ENCODE assay signal across 11 mouse cellular contexts in genomic region chr6:135250926-135251699, GRCm38 (mm10). TPM values are rescaled to one million over a fixed set of nuclear protein-coding genes. Genes with fewer than 3 reads are reported as not detected.
DNase-seq lines count a peak whose midpoint lies in the region; ATAC-seq and TF ChIP-seq lines count a peak whose summit lies in the region.
"Had no signal": no experiment of that assay in that cellular context is flagged by ENCODE, and none has a peak within 500 bp of the region (broad histone marks: within the 10 kb centered on the region; RNA-seq: fewer than 3 reads in every experiment).

No protein-coding gene starts in this region.

- H3K4me1 ChIP-seq in kidney, postnatal 0 days (replicated peaks; ENCODE audit: insufficient read depth, low read length), result peaks cover 9% of the 10 kb centered on the region
- H3K4me1 ChIP-seq in embryonic facial prominence, embryonic 14.5 days (ENCODE audit: control insufficient read depth, insufficient read depth, low read length), result peaks cover 27% of the 10 kb centered on the region
- peaks cover 32% of the 10 kb centered on the region for H3K4me1 ChIP-seq in limb, embryonic 12.5 days (replicated peaks)
- peaks cover 21% of the 10 kb centered on the region for H3K4me1 ChIP-seq in stomach, embryonic 15.5 days

- H3K36me3 ChIP-seq in kidney, postnatal 0 days (ENCODE audit: insufficient read depth, low read length), result no peaks in the 10 kb centered on the region
- H3K36me3 ChIP-seq in embryonic facial prominence, embryonic 14.5 days (ENCODE audit: control insufficient read depth, insufficient read depth, low read length), result no peaks in the 10 kb centered on the region
- H3K36me3 ChIP-seq in limb, embryonic 12.5 days, result no peaks in the 10 kb centered on the region
- H3K36me3 ChIP-seq in stomach, embryonic 15.5 days, result no peaks in the 10 kb centered on the region

- DNase-seq in kidney, postnatal 0 days (ENCODE audit: low spot score), result no peak
- no peak for DNase-seq in kidney, postnatal 14 days
- DNase-seq in embryonic facial prominence, embryonic 14.5 days (ENCODE audit: low spot score), result no peak
- DNase-seq in left cerebral cortex, postnatal 14 days (ENCODE audit: low spot score in 2 of 2), result no peak
- no peak for DNase-seq in cerebellum, postnatal 36 days

- intact Hi-C loops in left cerebral cortex, postnatal 14 days (cut with DNase I), result no loop called here

- WGBS in kidney, postnatal 0 days, result 58% methylated on average over 19 of the region's 19 CpGs
- 61% methylated on average over 19 of the region's 19 CpGs for WGBS in embryonic facial prominence, embryonic 14.5 days
- WGBS in limb, embryonic 12.5 days, result 59% methylated on average over 19 of the region's 19 CpGs
- 56% methylated on average over 19 of the region's 19 CpGs for WGBS in stomach, embryonic 15.5 days

- no peak for TF ChIP-seq CTCF in kidney, postnatal 0 days (IDR thresholded peaks at IDR 0.05; ENCODE audit: low read depth)

- no peak overlapping the region for H3K4me3 ChIP-seq in kidney, postnatal 0 days (replicated peaks; ENCODE audit: low read depth, low read length)
- no peak overlapping the region for H3K4me3 ChIP-seq in embryonic facial prominence, embryonic 14.5 days (ENCODE audit: low read depth, low read length)
- H3K4me3 ChIP-seq in limb, embryonic 12.5 days (replicated peaks), result no peak overlapping the region
- H3K4me3 ChIP-seq in stomach, embryonic 15.5 days (replicated peaks), result no peak overlapping the region
- H3K4me3 ChIP-seq: erythroblast, embryonic 14.5 days had no signal

- no peaks in the 10 kb centered on the region for H3K27me3 ChIP-seq in kidney, postnatal 0 days (ENCODE audit: insufficient read depth, low read length)
- H3K27me3 ChIP-seq in embryonic facial prominence, embryonic 14.5 days (replicated peaks; ENCODE audit: control insufficient read depth, insufficient read depth, low read length), result no peaks in the 10 kb centered on the region
- peaks cover 5% of the 10 kb centered on the region; the same call in 1 of the 2 replicates for H3K27me3 ChIP-seq in limb, embryonic 12.5 days
- no peaks in the 10 kb centered on the region for H3K27me3 ChIP-seq in stomach, embryonic 15.5 days (replicated peaks)
- H3K27me3 ChIP-seq: Patski had no signal

- ATAC-seq in kidney, postnatal 0 days (replicated peaks; ENCODE audit: low FRiP score, low read depth), result no peak
- ATAC-seq in embryonic facial prominence, embryonic 14.5 days (ENCODE audit: low read depth), result no peak
- ATAC-seq in limb, embryonic 12.5 days (ENCODE audit: insufficient number of reproducible peaks, insufficient read depth, low FRiP score, low TSS enrichment, low read depth), result no peak
- ATAC-seq in stomach, embryonic 15.5 days (ENCODE audit: insufficient read depth, low FRiP score, low read depth), result no peak

- H3K9ac ChIP-seq in kidney, postnatal 0 days (ENCODE audit: low read depth, low read length), result no peak overlapping the region
- H3K9ac ChIP-seq in embryonic facial prominence, embryonic 14.5 days (ENCODE audit: low read depth, low read length), result no peak overlapping the region
- no peak overlapping the region for H3K9ac ChIP-seq in limb, embryonic 12.5 days (replicated peaks)
- no peak overlapping the region for H3K9ac ChIP-seq in stomach, embryonic 15.5 days

- H3K9me3 ChIP-seq in kidney, postnatal 0 days (replicated peaks; ENCODE audit: low read length), result no peaks in the 10 kb centered on the region
- H3K9me3 ChIP-seq in embryonic facial prominence, embryonic 14.5 days (ENCODE audit: control insufficient read depth, low read length), result no peaks in the 10 kb centered on the region
- H3K9me3 ChIP-seq in limb, embryonic 12.5 days, result no peaks in the 10 kb centered on the region
- no peaks in the 10 kb centered on the region for H3K9me3 ChIP-seq in stomach, embryonic 15.5 days

- H3K4me2 ChIP-seq in kidney, postnatal 0 days (ENCODE audit: low read length), result no peak overlapping the region
- H3K4me2 ChIP-seq in embryonic facial prominence, embryonic 14.5 days (ENCODE audit: low read depth, low read length), result no peak overlapping the region; the same call in 1 of the 2 replicates
- H3K4me2 ChIP-seq in limb, embryonic 12.5 days, result no peak overlapping the region
- no peak overlapping the region for H3K4me2 ChIP-seq in stomach, embryonic 15.5 days

- H3K27ac ChIP-seq in kidney, postnatal 0 days, result peak overlapping the region; percentile 61; the same call in 1 of the 2 replicates
- H3K27ac ChIP-seq in embryonic facial prominence, embryonic 14.5 days (replicated peaks; ENCODE audit: low read depth, low read length), result peak overlapping the region; percentile 81
- H3K27ac ChIP-seq in limb, embryonic 12.5 days, result peak overlapping the region; percentile 67
- H3K27ac ChIP-seq in stomach, embryonic 15.5 days, result peak overlapping the region; percentile 66

RNA-seq across cellular contexts. Expression of gene Gsg1, which starts 3.0 kb away (rescaled TPM):
- polyA plus RNA-seq in kidney, postnatal 0 days (2015; fragmentation: Nextera tagmentation; extraction: Ambion mirVana), result 0.37 and 0.62 TPM in 2 replicates
- polyA plus RNA-seq in embryonic facial prominence, embryonic 14.5 days (2014; fragmentation: Nextera tagmentation; extraction: Ambion mirVana), result 0.93 and 1.3 TPM in 2 replicates
- 0.74 and 0.78 TPM in 2 replicates for polyA plus RNA-seq in limb, embryonic 12.5 days (2016; fragmentation: Nextera tagmentation; extraction: Ambion mirVana)
- polyA plus RNA-seq in stomach, embryonic 15.5 days (2015; fragmentation: Nextera tagmentation; extraction: Ambion mirVana), result 0.17 and 0.72 TPM in 2 replicates
- not detected for total RNA-seq in left cerebral cortex, postnatal 14 days (2021)
- total RNA-seq: gastrocnemius, postnatal 36 days had no signal
- polyA plus RNA-seq: erythroblast, embryonic 14.5 days had no signal

RNA-seq across cellular contexts. Expression of gene Hebp1, which starts 53.3 kb away (rescaled TPM):
- polyA plus RNA-seq in kidney, postnatal 0 days (2015; fragmentation: Nextera tagmentation; extraction: Ambion mirVana), result 48.0 and 52.3 TPM in 2 replicates
- 7.4 and 12.2 TPM in 2 replicates for polyA plus RNA-seq in embryonic facial prominence, embryonic 14.5 days (2014; fragmentation: Nextera tagmentation; extraction: Ambion mirVana)
- polyA plus RNA-seq in limb, embryonic 12.5 days (2016; fragmentation: Nextera tagmentation; extraction: Ambion mirVana), result 5.1 and 8.4 TPM in 2 replicates
- 27.6 and 32.2 TPM in 2 replicates for polyA plus RNA-seq in stomach, embryonic 15.5 days (2015; fragmentation: Nextera tagmentation; extraction: Ambion mirVana)
- 10 to 100 TPM; 38.5 to 41.6 TPM for total RNA-seq in left cerebral cortex, postnatal 14 days (2021)

RNA-seq across cellular contexts. Expression of gene Fam234b, which starts 53.3 kb away (rescaled TPM):
- 31.8 and 34.8 TPM in 2 replicates for polyA plus RNA-seq in kidney, postnatal 0 days (2015; fragmentation: Nextera tagmentation; extraction: Ambion mirVana)
- 21.0 and 23.7 TPM in 2 replicates for polyA plus RNA-seq in embryonic facial prominence, embryonic 14.5 days (2014; fragmentation: Nextera tagmentation; extraction: Ambion mirVana)
- 26.9 and 27.6 TPM in 2 replicates for polyA plus RNA-seq in limb, embryonic 12.5 days (2016; fragmentation: Nextera tagmentation; extraction: Ambion mirVana)
- polyA plus RNA-seq in stomach, embryonic 15.5 days (2015; fragmentation: Nextera tagmentation; extraction: Ambion mirVana), result 29.7 and 34.3 TPM in 2 replicates
- 100 to 1,000 TPM; 118 to 124 TPM for total RNA-seq in left cerebral cortex, postnatal 14 days (2021)

RNA-seq across cellular contexts. Expression of gene Pbp2, which starts 59.1 kb away (rescaled TPM):
- polyA plus RNA-seq in kidney, postnatal 0 days (2015; fragmentation: Nextera tagmentation; extraction: Ambion mirVana), result 0.20 and 0.42 TPM in 2 replicates
- 0.31 TPM in 1 of 2 replicates, not detected in the other for polyA plus RNA-seq in embryonic facial prominence, embryonic 14.5 days (2014; fragmentation: Nextera tagmentation; extraction: Ambion mirVana)
- polyA plus RNA-seq in limb, embryonic 12.5 days (2016; fragmentation: Nextera tagmentation; extraction: Ambion mirVana), result 0.17 TPM in 1 of 2 replicates, not detected in the other
- polyA plus RNA-seq in stomach, embryonic 15.5 days (2015; fragmentation: Nextera tagmentation; extraction: Ambion mirVana), result 1.0 and 4.0 TPM in 2 replicates
- under 1 TPM; 0.34 to 0.72 TPM for total RNA-seq in left cerebral cortex, postnatal 14 days (2021)
- total RNA-seq: gastrocnemius, postnatal 36 days had no signal
- polyA plus RNA-seq: erythroblast, embryonic 14.5 days; Patski; small intestine, adult 2 months had no signal
